Mouse (Mus musculus): Measurements from ENCODE around the gene Arpc4. TPM values are rescaled to one million over a fixed set of nuclear protein-coding genes. Genes with fewer than 3 reads are reported as not detected.
"Not testable (repeated sequence)": the region's sequence is repeated elsewhere in the genome, so short reads cannot be mapped to it uniquely, and the experiment has no call there.

The Arpc4 gene
- 336 and 348 TPM in 2 replicates for polyA plus RNA-seq (2016; fragmentation: Nextera tagmentation; extraction: Ambion mirVana)

- Histone ChIP-seq H3K4me3 (replicated peaks) (peak within 1 kb of the TSS; percentile 97), H3K27me3 (no peaks in the 10 kb centered on the region), H3K4me2 (peak within 1 kb of the TSS; percentile 93), H3K27ac (peak within 1 kb of the TSS; percentile 93), H3K4me1 (replicated peaks) (peaks cover 15% of the 10 kb centered on the region), H3K9me3 (no peaks in the 10 kb centered on the region), H3K9ac (replicated peaks) (peak within 1 kb of the TSS; percentile 96), H3K36me3 (peaks cover 60% of the 10 kb centered on the region)
- ATAC-seq (ENCODE audit: insufficient number of reproducible peaks, insufficient read depth, low FRiP score, low TSS enrichment, low read depth): peak; percentile 95
- under 1% methylated on average over 61 of the region's 61 CpGs for WGBS
Observed at GRCm38 (mm10) chr6:113377496-113378385, at the start of gene Arpc4, which contains the start of gene Tada3. Arpc4 (plus strand) TSS chr6:113378115. Tada3 (minus strand) TSS chr6:113377883.

GRCm38 (mm10) chr6:113329396-113329795 lies 48.5 kb upstream of the Arpc4 start:
- H3K27ac ChIP-seq: no peak overlapping the region
- ATAC-seq (ENCODE audit: insufficient number of reproducible peaks, insufficient read depth, low FRiP score, low TSS enrichment, low read depth): no peak
- no peak overlapping the region for H3K4me2 ChIP-seq
- peaks cover 58% of the 10 kb centered on the region for H3K36me3 ChIP-seq
- no peak overlapping the region for H3K4me3 ChIP-seq (replicated peaks)
- H3K9me3 ChIP-seq: no peaks in the 10 kb centered on the region
- WGBS: 94% methylated on average over 1 of the region's 1 CpGs
- H3K27me3 ChIP-seq: no peaks in the 10 kb centered on the region
- no peak overlapping the region for H3K9ac ChIP-seq (replicated peaks)
- 0 out of 2 replicates have a peak, but pooled peaks cover 7% of the 10 kb centered on the region for H3K4me1 ChIP-seq (replicated peaks)

- no peak overlapping the region for H3K4me3 ChIP-seq (replicated peaks)
- peaks cover 59% of the 10 kb centered on the region for H3K36me3 ChIP-seq
- no peak overlapping the region for H3K9ac ChIP-seq (replicated peaks)
Observed at GRCm38 (mm10) chr6:113330547-113330946, 47.4 kb upstream of the Arpc4 start.

GRCm38 (mm10) chr6:113331721-113332120 lies 46.2 kb upstream of the Arpc4 start:
- Histone ChIP-seq H3K4me1 (replicated peaks) (0 out of 2 replicates have a peak, but pooled peaks cover 7% of the 10 kb centered on the region), H3K36me3 (peaks cover 68% of the 10 kb centered on the region), H3K27me3 (no peaks in the 10 kb centered on the region), H3K4me2 (no peak overlapping the region), H3K9ac (replicated peaks) (no peak overlapping the region), H3K27ac (no peak overlapping the region), H3K4me3 (replicated peaks) (no peak overlapping the region), H3K9me3 (no peaks in the 10 kb centered on the region)
- no peak for ATAC-seq (ENCODE audit: insufficient number of reproducible peaks, insufficient read depth, low FRiP score, low TSS enrichment, low read depth)
- WGBS: 90% methylated on average over 11 of the region's 11 CpGs

More at GRCm38 (mm10) chr6:113330547-113330946, 47.4 kb upstream of the Arpc4 start:
- Histone ChIP-seq H3K4me2 (no peak overlapping the region), H3K4me1 (replicated peaks) (0 out of 2 replicates have a peak, but pooled peaks cover 7% of the 10 kb centered on the region), H3K27me3 (no peaks in the 10 kb centered on the region), H3K9me3 (no peaks in the 10 kb centered on the region), H3K27ac (no peak overlapping the region)
- WGBS: 56% methylated on average over 2 of the region's 2 CpGs
- no peak for ATAC-seq (ENCODE audit: insufficient number of reproducible peaks, insufficient read depth, low FRiP score, low TSS enrichment, low read depth)

GRCm38 (mm10) chr6:113332734-113333133 lies 45.2 kb upstream of the Arpc4 start:
- H3K9ac ChIP-seq (replicated peaks); H3K4me1 ChIP-seq (replicated peaks); ATAC-seq (ENCODE audit: insufficient number of reproducible peaks, insufficient read depth, low FRiP score, low TSS enrichment, low read depth); H3K4me3 ChIP-seq (replicated peaks); H3K27ac ChIP-seq; H3K27me3 ChIP-seq; H3K9me3 ChIP-seq; H3K4me2 ChIP-seq: not testable (repeated sequence)
- WGBS: 83% methylated on average over 6 of the region's 6 CpGs
- H3K36me3 ChIP-seq: peaks cover 77% of the 10 kb centered on the region

- ATAC-seq (ENCODE audit: insufficient number of reproducible peaks, insufficient read depth, low FRiP score, low TSS enrichment, low read depth): 0 out of 2 replicates have a peak, but pooled peaks have one; percentile 18
- H3K27ac ChIP-seq: no peak overlapping the region
Observed at GRCm38 (mm10) chr6:113333137-113333950, 44.6 kb upstream of the Arpc4 start.

GRCm38 (mm10) chr6:113334216-113334615 lies 43.7 kb upstream of the Arpc4 start:
- H3K36me3 ChIP-seq: peaks cover 86% of the 10 kb centered on the region
- H3K27ac ChIP-seq: no peak overlapping the region
- no peaks in the 10 kb centered on the region for H3K9me3 ChIP-seq
- H3K4me1 ChIP-seq (replicated peaks): no peaks in the 10 kb centered on the region
- H3K9ac ChIP-seq (replicated peaks): no peak overlapping the region
- H3K4me3 ChIP-seq (replicated peaks): no peak overlapping the region
- no peak overlapping the region for H3K4me2 ChIP-seq
- no peaks in the 10 kb centered on the region for H3K27me3 ChIP-seq
- WGBS: 78% methylated on average over 6 of the region's 6 CpGs
- ATAC-seq (ENCODE audit: insufficient number of reproducible peaks, insufficient read depth, low FRiP score, low TSS enrichment, low read depth): no peak

More at GRCm38 (mm10) chr6:113333137-113333950, 44.6 kb upstream of the Arpc4 start:
- no peaks in the 10 kb centered on the region for H3K9me3 ChIP-seq
- 82% methylated on average over 14 of the region's 14 CpGs for WGBS
- no peak overlapping the region for H3K4me3 ChIP-seq (replicated peaks)
- H3K4me1 ChIP-seq (replicated peaks): no peaks in the 10 kb centered on the region
- H3K9ac ChIP-seq (replicated peaks): no peak overlapping the region
- H3K27me3 ChIP-seq: no peaks in the 10 kb centered on the region
- H3K36me3 ChIP-seq: peaks cover 82% of the 10 kb centered on the region
- no peak overlapping the region for H3K4me2 ChIP-seq

GRCm38 (mm10) chr6:113336852-113337620 lies 40.9 kb upstream of the Arpc4 start:
- 77% methylated on average over 8 of the region's 8 CpGs for WGBS
- H3K9me3 ChIP-seq: no peaks in the 10 kb centered on the region
- peaks cover 10% of the 10 kb centered on the region for H3K4me1 ChIP-seq (replicated peaks)
- no peak for ATAC-seq (ENCODE audit: insufficient number of reproducible peaks, insufficient read depth, low FRiP score, low TSS enrichment, low read depth)
- H3K4me3 ChIP-seq (replicated peaks): no peak overlapping the region
- peaks cover 85% of the 10 kb centered on the region for H3K36me3 ChIP-seq
- no peak overlapping the region for H3K27ac ChIP-seq
- no peaks in the 10 kb centered on the region for H3K27me3 ChIP-seq
- no peak overlapping the region for H3K4me2 ChIP-seq
- H3K9ac ChIP-seq (replicated peaks): no peak overlapping the region

- Histone ChIP-seq H3K27me3 (no peaks in the 10 kb centered on the region), H3K9ac (replicated peaks) (no peak overlapping the region; the same call in 1 of the 2 replicates)
Observed at GRCm38 (mm10) chr6:113341574-113341973, 36.3 kb upstream of the Arpc4 start.

GRCm38 (mm10) chr6:113342297-113342696 lies 35.6 kb upstream of the Arpc4 start:
- H3K27me3 ChIP-seq: no peaks in the 10 kb centered on the region
- H3K4me2 ChIP-seq: peak overlapping the region; percentile 85
- no peak for ATAC-seq (ENCODE audit: insufficient number of reproducible peaks, insufficient read depth, low FRiP score, low TSS enrichment, low read depth)
- H3K4me3 ChIP-seq (replicated peaks): peak overlapping the region; percentile 11; the same call in 1 of the 2 replicates
- H3K36me3 ChIP-seq: peaks cover 38% of the 10 kb centered on the region
- H3K9me3 ChIP-seq: no peaks in the 10 kb centered on the region
- WGBS: 53% methylated on average over 3 of the region's 7 CpGs
- H3K4me1 ChIP-seq (replicated peaks): peaks cover 32% of the 10 kb centered on the region
- H3K27ac ChIP-seq: 0 out of 2 replicates have a peak overlapping the region, but pooled peaks have one; percentile 29
- H3K9ac ChIP-seq (replicated peaks): no peak overlapping the region

More at GRCm38 (mm10) chr6:113341574-113341973, 36.3 kb upstream of the Arpc4 start:
- WGBS: 77% methylated on average over 6 of the region's 6 CpGs
- 0 out of 2 replicates have a peak overlapping the region, but pooled peaks have one; percentile 85 for H3K4me2 ChIP-seq
- H3K27ac ChIP-seq: no peak overlapping the region
- ATAC-seq (ENCODE audit: insufficient number of reproducible peaks, insufficient read depth, low FRiP score, low TSS enrichment, low read depth): no peak
- no peaks in the 10 kb centered on the region for H3K9me3 ChIP-seq
- peaks cover 32% of the 10 kb centered on the region for H3K4me1 ChIP-seq (replicated peaks)
- no peak overlapping the region for H3K4me3 ChIP-seq (replicated peaks)
- peaks cover 43% of the 10 kb centered on the region for H3K36me3 ChIP-seq

Measured in limb, embryonic 12.5 days (tissue).